Mouse (Mus musculus) brain, adult 2 months (tissue): Measurements from ENCODE around the gene Cacng6.
"Not testable (repeated sequence)": the region's sequence is repeated elsewhere in the genome, so short reads cannot be mapped to it uniquely, and the experiment has no call there.

ENCODE experiments used
- DNase-seq: peaks from one replicate; pipeline ENCODE4 v3.0.0; 2011; ENCODE audit warnings: low read depth, low spot score

The Cacng6 gene

GRCm38 (mm10) chr7:3423895-3424294 lies at the start of gene Cacng6:
Cacng6 (plus strand) TSS chr7:3424195.
- no peak for DNase-seq

- DNase-seq, result peak; percentile 67
Observed at GRCm38 (mm10) chr7:3376831-3377230, 47.2 kb upstream of the Cacng6 start.

DNA sequence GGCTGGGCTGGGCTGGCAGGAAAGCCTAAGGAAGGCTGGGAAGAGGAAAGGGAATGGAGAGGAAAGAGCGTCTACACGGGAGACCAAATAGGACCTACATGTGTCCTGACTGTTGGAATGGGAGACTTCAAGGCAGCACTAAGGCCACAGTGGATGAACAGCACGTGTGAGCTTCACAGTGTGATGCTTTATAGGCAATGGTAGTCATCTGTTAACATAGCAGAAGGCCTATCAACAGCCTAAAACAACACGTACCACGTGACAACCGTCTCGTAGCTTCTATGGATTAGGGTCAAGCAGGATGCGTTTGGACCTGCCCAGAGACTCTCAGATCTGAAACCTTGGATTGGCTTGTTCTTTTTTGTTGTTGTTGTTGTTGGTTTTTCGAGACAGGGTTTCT lies 41.9 kb upstream of the Cacng6 start:
- no peak for DNase-seq

- DNase-seq, result peak; percentile 41
Observed at GRCm38 (mm10) chr7:3384807-3385319, 39.1 kb upstream of the Cacng6 start.

- no peak for DNase-seq
Observed at GRCm38 (mm10) chr7:3386036-3386730, 37.8 kb upstream of the Cacng6 start.

DNA sequence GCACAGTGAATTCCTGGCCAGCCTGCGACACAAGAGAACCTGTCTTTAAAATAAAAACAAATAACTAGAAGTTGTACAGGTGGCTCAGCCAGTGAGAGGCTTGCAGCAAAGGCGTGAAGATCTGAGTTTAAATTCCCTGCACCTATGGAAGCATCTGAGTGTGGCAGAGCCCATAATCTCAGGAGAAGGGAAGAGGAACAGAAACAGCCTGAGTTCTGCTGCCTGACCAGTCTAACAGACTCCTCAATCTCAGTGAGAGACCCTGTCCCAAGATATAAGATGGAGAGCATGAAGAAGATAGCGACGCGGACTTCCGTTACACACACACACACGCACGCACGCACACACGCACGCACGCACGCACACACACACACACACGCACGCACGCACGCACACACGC lies 36.2 kb upstream of the Cacng6 start:
- no peak for DNase-seq

DNA sequence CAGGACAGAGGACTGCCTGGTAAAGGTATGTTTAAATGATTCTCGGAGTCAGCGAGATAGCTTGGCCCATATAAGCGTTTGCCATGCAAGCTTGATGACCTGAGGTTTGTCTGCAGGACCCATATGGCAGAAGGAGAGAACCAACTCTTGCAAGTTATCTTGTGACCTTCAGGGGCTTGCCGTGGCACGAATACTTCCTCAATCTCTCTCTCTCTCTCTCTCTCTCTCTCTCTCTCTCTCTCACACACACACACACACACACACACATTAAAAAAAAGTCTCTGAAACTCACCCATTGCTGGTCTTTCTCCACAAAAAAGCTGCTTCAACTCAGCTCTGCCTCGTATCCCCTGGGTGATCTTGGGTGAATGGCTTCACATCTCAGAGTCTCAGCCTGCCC lies 35.1 kb upstream of the Cacng6 start:
- no peak for DNase-seq

- peak; percentile 82 for DNase-seq
Observed at GRCm38 (mm10) chr7:3389444-3390412, 34.3 kb upstream of the Cacng6 start.

- peak; percentile 72 for DNase-seq
Observed at GRCm38 (mm10) chr7:3390413-3391080, 33.4 kb upstream of the Cacng6 start, which contains the start of gene Cacng8. Cacng8 (plus strand) TSS chr7:3390683.

DNA sequence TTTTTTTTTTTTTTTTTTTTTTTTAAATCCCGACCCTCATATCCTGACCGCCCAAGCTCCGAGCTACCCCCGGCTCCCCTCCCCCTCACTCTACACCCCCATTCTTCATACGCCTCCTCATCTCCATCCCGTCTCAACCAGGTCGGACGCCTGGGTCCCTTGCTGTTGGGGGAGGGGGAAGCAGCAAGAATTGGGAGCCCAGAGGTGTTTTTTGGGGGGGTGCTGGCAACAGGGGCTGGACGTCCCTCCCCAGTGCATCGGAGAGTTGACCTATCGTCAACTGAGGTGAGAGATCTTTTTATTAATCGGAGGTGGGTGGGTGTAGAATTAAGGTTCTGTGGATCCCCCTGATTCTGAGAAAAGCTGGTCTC lies 32.9 kb upstream of the Cacng6 start:
- DNase-seq, result no peak

- DNase-seq, result peak; percentile 64
Observed at GRCm38 (mm10) chr7:3391809-3392208, 32.2 kb upstream of the Cacng6 start.

DNA sequence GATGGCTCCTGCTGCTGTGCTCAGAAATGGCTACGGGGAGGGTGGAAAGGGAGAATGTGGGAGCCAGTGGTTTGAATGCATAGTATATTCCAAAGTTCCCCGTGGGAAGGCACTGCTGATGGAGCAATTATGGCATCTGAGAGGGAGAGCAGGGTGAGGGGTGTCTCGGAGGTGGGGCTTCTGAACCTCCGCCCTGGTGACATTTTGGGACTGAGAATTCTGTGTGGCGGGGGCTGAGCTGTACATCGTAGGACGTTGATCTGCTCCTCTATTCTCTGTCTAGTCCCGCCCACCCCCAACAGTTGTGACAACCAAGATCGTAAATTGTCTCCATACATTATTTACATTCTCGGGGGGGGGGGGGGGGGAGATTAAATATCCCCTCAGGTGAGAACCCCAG lies 26.6 kb upstream of the Cacng6 start:
- DNase-seq, result peak; percentile 65

DNA sequence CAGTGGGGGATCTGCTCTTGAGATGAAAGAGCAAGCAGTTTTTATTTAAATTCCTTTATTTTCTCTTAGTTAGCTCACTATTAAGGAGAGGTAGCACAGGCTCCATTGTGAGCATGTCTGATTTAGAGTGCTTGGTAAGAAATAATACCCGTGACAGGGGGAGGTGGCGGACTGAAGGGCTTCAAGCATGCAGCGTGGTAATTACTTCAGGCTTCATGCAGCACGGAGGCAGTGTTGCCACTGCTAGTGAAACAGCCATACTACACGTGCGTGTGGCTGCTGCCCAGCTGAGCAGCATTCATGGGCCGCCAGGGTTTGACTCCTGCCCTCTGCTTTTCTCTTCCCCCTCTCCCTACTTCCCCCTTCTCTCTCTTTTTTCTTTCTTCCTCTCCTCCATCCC lies 26.2 kb upstream of the Cacng6 start:
- peak; percentile 55 for DNase-seq

DNA sequence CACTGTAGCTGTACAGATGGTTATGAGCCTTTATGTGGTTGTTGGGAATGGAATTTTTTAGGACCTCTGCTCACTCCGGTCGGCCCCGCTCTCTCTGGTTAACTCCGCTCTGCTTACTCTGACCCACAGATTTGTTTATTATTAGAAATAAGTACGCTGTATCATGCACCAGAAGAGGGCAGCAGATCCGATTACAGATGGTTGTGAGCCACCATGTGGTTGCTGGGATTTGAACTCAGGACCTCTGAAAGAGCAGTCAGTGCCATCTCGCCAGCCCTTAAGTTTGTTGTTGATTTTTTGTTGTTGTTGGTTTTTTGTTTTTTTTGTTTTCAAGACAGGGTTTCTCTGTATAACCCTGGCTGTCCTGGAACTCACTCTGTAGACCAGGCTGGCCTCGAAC lies 25.6 kb upstream of the Cacng6 start:
- not testable (repeated sequence) for DNase-seq

DNA sequence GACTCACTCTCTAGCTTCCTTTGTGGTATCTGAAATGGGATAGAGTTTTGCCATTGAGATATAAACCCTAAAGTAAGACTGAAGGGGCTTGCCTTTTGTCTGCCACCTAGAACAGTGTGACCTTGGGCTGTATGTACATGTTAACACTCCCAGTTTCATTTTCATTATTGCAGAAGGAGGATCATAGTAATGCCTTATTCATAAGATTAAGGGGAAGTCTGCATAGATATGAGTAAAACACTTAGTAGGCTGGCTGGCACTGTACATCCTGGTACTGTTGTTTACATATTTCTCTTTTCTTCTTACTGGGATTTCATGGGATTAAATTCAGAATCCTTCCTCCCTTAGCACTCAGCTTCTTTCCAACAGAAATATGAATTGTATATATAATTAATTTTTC lies 24.1 kb upstream of the Cacng6 start:
- DNase-seq, result no peak

GRCm38 (mm10) chr7:3409729-3410520 lies 14.1 kb upstream of the Cacng6 start:
- DNase-seq, result no peak

- peak; percentile 92 for DNase-seq
Observed at GRCm38 (mm10) chr7:3411160-3411941, 12.6 kb upstream of the Cacng6 start.

DNA sequence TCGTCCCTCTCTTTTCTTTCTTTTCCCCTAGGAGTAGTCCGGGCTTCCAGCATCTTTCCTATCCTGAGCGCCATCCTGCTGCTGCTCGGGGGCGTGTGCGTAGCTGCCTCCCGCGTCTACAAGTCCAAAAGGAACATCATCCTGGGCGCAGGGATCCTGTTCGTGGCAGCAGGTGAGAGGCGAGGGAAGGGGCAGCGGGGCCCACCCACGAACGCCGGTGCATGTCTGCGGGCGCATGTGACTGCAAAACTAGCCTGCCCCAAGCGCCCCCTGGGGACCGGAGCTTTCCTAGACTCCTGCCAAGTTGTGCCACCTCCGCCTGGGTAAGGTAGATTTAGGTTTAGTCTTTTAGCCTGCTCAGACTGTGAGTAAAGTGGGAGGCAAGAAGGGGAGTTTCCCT lies 12.0 kb upstream of the Cacng6 start:
- peak; percentile 74 for DNase-seq

- DNase-seq, result peak; percentile 56
Observed at GRCm38 (mm10) chr7:3414888-3415287, 9.1 kb upstream of the Cacng6 start.

DNA sequence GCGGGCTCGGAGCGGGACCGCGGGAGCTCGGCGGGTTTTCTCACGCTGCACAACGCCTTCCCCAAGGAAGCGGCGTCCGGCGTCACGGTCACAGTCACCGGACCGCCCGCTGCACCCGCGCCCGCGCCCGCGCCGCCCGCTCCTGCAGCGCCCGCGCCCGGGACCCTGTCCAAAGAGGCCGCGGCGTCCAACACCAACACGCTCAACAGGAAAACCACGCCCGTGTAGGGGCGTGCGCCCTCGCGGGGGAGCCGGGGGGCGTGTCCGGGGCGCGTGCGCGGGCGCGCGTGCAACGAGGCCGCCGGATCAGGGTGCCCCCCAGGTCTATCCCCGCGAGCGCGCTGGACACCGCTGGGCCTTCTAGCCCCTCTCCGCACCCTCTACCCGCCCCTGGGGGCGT lies 8.6 kb upstream of the Cacng6 start:
- DNase-seq, result no peak
